Mouse (Mus musculus) forebrain, embryonic 12.5 days (tissue): ENCODE measurements around the gene Tenm2. TPM values are rescaled to one million over a fixed set of nuclear protein-coding genes. Genes with fewer than 3 reads are reported as not detected.
A peak's percentile ranks its signal among the peaks of the same experiment; 100 is the strongest.

Experiments used
- ATAC-seq: fragments of 200-750 bp; cut with Nextera tagmentation; 2 replicates; pipeline ENCODE4 v1.8.0; 2017; ENCODE audit warnings: moderate TSS enrichment; ENCODE audit not compliant: low FRiP score
- H3K27ac ChIP-seq: fragments of 300-500 bp; sonication (generic); 2 replicates; pipeline ENCODE4 v1.5.1; 2016; ENCODE audit warnings: mild to moderate bottlenecking
- H3K27me3 ChIP-seq: fragments of 300-500 bp; sonication (generic); 2 replicates; pipeline ENCODE4 v1.6.1; 2016; ENCODE audit warnings: mild to moderate bottlenecking
- H3K36me3 ChIP-seq: fragments of 300-500 bp; sonication (generic); replicated peaks from 2 replicates; pipeline ENCODE4 v1.6.1; 2016; ENCODE audit warnings: mild to moderate bottlenecking
- H3K4me1 ChIP-seq: fragments of 300-500 bp; sonication (generic); 2 replicates; pipeline ENCODE4 v1.6.1; 2016
- H3K4me2 ChIP-seq: fragments of 300-500 bp; sonication (generic); 2 replicates; pipeline ENCODE4 v1.6.1; 2016; ENCODE audit warnings: mild to moderate bottlenecking, moderate library complexity
- H3K4me3 ChIP-seq: fragments of 300-500 bp; sonication (generic); replicated peaks from 2 replicates; pipeline ENCODE4 v1.5.1; 2016; ENCODE audit warnings: mild to moderate bottlenecking
- H3K9ac ChIP-seq: fragments of 300-500 bp; sonication (generic); 2 replicates; pipeline ENCODE4 v1.6.1; 2016; ENCODE audit warnings: mild to moderate bottlenecking
- H3K9me3 ChIP-seq: fragments of 300-500 bp; sonication (generic); 2 replicates; pipeline ENCODE4 v1.6.1; 2016
- WGBS: fragments of 180-500 bp; shearing (Covaris S2); methylation state at CpG from one replicate; pipeline ENCODE4 v1.1.7; 2016; 5-methylcytosine and 5-hydroxymethylcytosine counted together
- polyA plus RNA-seq: library from polyadenylated mRNA; unstranded; fragments of >200 nt; fragmentation: Nextera tagmentation; extraction: Ambion mirVana; gene quantifications from 2 replicates; pipeline ENCODE4 v1.2.1, GENCODE M21; 2016

The Tenm2 gene
- polyA plus RNA-seq, 1 experiment from 2014 or later = 10.9 TPM

GRCm38 (mm10) chr11:35985841-35986393, 1249.8 kb downstream of the Tenm2 start:
- ATAC-seq = peak; percentile 82
- Histone ChIP-seq H3K4me3 (peak overlapping the region; percentile 26), H3K27me3 (peaks cover 25% of the 10 kb centered on the region), H3K9ac (peak overlapping the region; percentile 41; the same call in 1 of the 2 replicates), H3K27ac (peak overlapping the region; percentile 58), H3K4me1 (peaks cover 9% of the 10 kb centered on the region), H3K4me2 (peak overlapping the region; percentile 50), H3K9me3 (no peaks in the 10 kb centered on the region), H3K36me3 (no peaks in the 10 kb centered on the region)
- 2% methylated on average over 19 of the region's 19 CpGs for WGBS

DNA sequence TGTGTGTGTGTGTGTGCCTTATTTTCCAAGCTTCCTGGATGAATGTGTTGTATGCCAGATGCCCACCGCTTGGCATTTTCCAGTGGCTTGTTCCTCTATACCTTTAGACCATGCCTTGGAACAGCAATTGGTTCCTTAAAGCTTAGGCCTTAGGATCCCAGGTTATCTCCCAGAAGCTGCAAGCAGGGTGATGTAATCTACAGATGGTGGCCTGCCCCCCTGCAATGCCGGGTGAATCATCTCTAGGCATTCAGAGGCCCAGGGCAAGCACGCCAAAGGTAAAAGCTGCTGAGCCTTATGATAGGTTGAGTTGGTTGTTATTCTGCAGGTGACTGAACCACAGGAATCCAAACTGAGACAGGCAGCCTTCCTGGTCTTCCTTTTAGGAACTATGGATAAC, 1253.0 kb downstream of the Tenm2 start:
- peaks cover 34% of the 10 kb centered on the region for H3K27me3 ChIP-seq

GRCm38 (mm10) chr11:35980411-35980917, 1255.3 kb downstream of the Tenm2 start, which contains the start of gene Wwc1:
Gene Wwc1, minus strand, starts transcription at chr11:35980527.
- Histone ChIP-seq H3K9me3 (no peaks in the 10 kb centered on the region), H3K4me3 (peak within 1 kb of the TSS; percentile 86), H3K4me2 (peak within 1 kb of the TSS; percentile 91), H3K4me1 (peaks cover 38% of the 10 kb centered on the region), H3K27me3 (peaks cover 35% of the 10 kb centered on the region), H3K36me3 (no peaks in the 10 kb centered on the region), H3K27ac (peak within 1 kb of the TSS; percentile 68), H3K9ac (peak within 1 kb of the TSS; percentile 91)
- peak; percentile 84 for ATAC-seq
- WGBS = 0% methylated on average over 33 of the region's 47 CpGs

More for the DNA sequence above, 1253.0 kb downstream of the Tenm2 start:
- peaks cover 29% of the 10 kb centered on the region for H3K4me1 ChIP-seq
- no peak overlapping the region for H3K9ac ChIP-seq
- ATAC-seq = no peak
- H3K4me3 ChIP-seq = no peak overlapping the region
- H3K4me2 ChIP-seq = no peak overlapping the region
- no peak overlapping the region for H3K27ac ChIP-seq
- no peaks in the 10 kb centered on the region for H3K36me3 ChIP-seq
- H3K9me3 ChIP-seq = no peaks in the 10 kb centered on the region
- 85% methylated on average over 3 of the region's 3 CpGs for WGBS

DNA sequence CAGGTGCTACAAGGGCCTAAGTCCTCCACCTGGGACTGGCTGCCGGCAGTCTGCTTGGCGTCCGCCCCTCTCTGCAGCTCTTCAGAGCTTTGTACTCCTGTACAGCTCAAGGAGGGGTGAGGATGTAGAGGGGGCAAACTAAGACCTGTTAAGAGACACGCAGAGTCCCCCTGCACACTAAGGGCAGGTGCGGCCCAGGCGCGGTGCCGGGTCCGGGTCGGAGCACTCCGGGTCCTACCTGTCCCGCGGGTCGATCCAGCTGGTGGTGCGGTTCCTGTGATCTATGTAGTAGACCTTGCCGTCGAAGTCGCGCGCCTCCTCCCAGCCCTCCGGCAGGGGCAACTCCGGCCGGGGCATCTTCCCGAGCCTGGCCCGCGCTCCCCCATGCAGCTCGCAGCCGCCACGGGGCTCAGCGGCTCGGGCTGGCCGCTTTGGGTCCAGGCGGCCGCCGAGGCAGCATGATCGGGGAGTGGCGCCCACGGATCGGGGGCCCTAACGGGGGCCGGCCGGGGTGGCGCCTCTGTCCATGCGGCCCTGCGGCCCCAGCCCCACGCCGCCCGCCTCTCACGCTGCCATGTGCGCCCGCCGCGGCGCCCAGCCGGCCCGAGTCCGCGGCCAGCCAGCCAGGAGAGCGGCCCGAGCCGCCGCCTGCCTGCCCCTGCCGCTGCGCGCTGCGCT, 1255.9 kb downstream of the Tenm2 start:
- Histone ChIP-seq H3K9ac (peak overlapping the region; percentile 91), H3K36me3 (no peaks in the 10 kb centered on the region), H3K4me1 (peaks cover 38% of the 10 kb centered on the region), H3K27me3 (peaks cover 31% of the 10 kb centered on the region), H3K4me2 (peak overlapping the region; percentile 91), H3K4me3 (peak overlapping the region; percentile 86), H3K27ac (peak overlapping the region; percentile 68), H3K9me3 (no peaks in the 10 kb centered on the region)
- peak; percentile 64 for ATAC-seq
- WGBS = 2% methylated on average over 42 of the region's 66 CpGs

- H3K27me3 ChIP-seq = peaks cover 25% of the 10 kb centered on the region
- H3K36me3 ChIP-seq = no peaks in the 10 kb centered on the region
- WGBS = under 1% methylated on average over 12 of the region's 12 CpGs
- peaks cover 38% of the 10 kb centered on the region for H3K4me1 ChIP-seq
- H3K27ac ChIP-seq = no peak overlapping the region
- H3K4me2 ChIP-seq = peak overlapping the region; percentile 91
- no peaks in the 10 kb centered on the region for H3K9me3 ChIP-seq
- ATAC-seq = no peak; the same call in 1 of the 2 replicates
- peak overlapping the region; percentile 91 for H3K9ac ChIP-seq
- H3K4me3 ChIP-seq = peak overlapping the region; percentile 86
Measured at GRCm38 (mm10) chr11:35979266-35979732, 1256.5 kb downstream of the Tenm2 start.

- Histone ChIP-seq H3K9me3 (no peaks in the 10 kb centered on the region), H3K9ac (no peak overlapping the region), H3K4me1 (peaks cover 49% of the 10 kb centered on the region), H3K27me3 (peaks cover 25% of the 10 kb centered on the region), H3K4me3 (no peak overlapping the region), H3K27ac (no peak overlapping the region), H3K4me2 (0 out of 2 replicates have a peak overlapping the region, but pooled peaks have one; percentile 91), H3K36me3 (no peaks in the 10 kb centered on the region)
- ATAC-seq = no peak
- 88% methylated on average over 3 of the region's 3 CpGs for WGBS
Measured at GRCm38 (mm10) chr11:35977796-35978195, 1258.0 kb downstream of the Tenm2 start.

DNA sequence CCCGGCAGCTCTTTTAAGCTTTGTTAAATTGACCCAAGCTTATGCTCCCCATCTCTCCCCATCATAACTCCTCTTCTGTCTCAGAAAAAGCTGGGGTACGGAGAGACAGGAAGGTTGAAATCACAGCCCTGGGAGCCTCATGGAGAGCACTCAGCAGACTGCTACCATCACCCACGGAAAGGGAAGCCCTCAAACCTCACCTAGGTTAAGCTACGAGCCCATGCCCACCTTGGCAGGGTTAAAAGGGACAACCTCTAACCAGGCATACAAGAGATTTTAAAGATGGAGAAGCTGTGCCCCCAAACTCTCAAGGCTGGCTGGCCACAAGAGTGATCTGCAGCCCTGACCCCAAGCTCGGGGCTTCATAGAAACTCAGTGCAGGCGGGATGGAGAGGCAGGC, 1258.7 kb downstream of the Tenm2 start:
- WGBS = 38% methylated on average over 6 of the region's 6 CpGs
- Histone ChIP-seq H3K27me3 (peaks cover 24% of the 10 kb centered on the region), H3K27ac (no peak overlapping the region), H3K9ac (no peak overlapping the region), H3K36me3 (no peaks in the 10 kb centered on the region), H3K4me2 (peak overlapping the region; percentile 17; the same call in 1 of the 2 replicates), H3K4me1 (peaks cover 56% of the 10 kb centered on the region), H3K9me3 (no peaks in the 10 kb centered on the region), H3K4me3 (no peak overlapping the region)
- no peak for ATAC-seq

- H3K36me3 ChIP-seq = no peaks in the 10 kb centered on the region
- H3K4me2 ChIP-seq = peak overlapping the region; percentile 17; the same call in 1 of the 2 replicates
- ATAC-seq = no peak
- peaks cover 18% of the 10 kb centered on the region for H3K27me3 ChIP-seq
- no peaks in the 10 kb centered on the region for H3K9me3 ChIP-seq
- no peak overlapping the region for H3K9ac ChIP-seq
- peak overlapping the region; percentile 42; the same call in 1 of the 2 replicates for H3K27ac ChIP-seq
- 10% methylated on average over 6 of the region's 6 CpGs for WGBS
- H3K4me3 ChIP-seq = no peak overlapping the region
- peaks cover 60% of the 10 kb centered on the region for H3K4me1 ChIP-seq
Measured at GRCm38 (mm10) chr11:35976482-35976881, 1259.3 kb downstream of the Tenm2 start.

- Histone ChIP-seq H3K9ac (no peak overlapping the region), H3K4me3 (no peak overlapping the region), H3K9me3 (no peaks in the 10 kb centered on the region), H3K4me2 (no peak overlapping the region), H3K27me3 (peaks cover 15% of the 10 kb centered on the region; the same call in 1 of the 2 replicates), H3K27ac (no peak overlapping the region), H3K36me3 (no peaks in the 10 kb centered on the region), H3K4me1 (peaks cover 60% of the 10 kb centered on the region)
- 87% methylated on average over 6 of the region's 6 CpGs for WGBS
- no peak for ATAC-seq
Measured at GRCm38 (mm10) chr11:35974632-35975450, 1260.9 kb downstream of the Tenm2 start.

GRCm38 (mm10) chr11:35973135-35973534, 1262.6 kb downstream of the Tenm2 start:
- no peak for ATAC-seq
- H3K27me3 ChIP-seq = peaks cover 8% of the 10 kb centered on the region; the same call in 1 of the 2 replicates
- WGBS = 28% methylated on average over 7 of the region's 7 CpGs
- no peak overlapping the region for H3K4me2 ChIP-seq
- H3K36me3 ChIP-seq = no peaks in the 10 kb centered on the region
- H3K4me1 ChIP-seq = peaks cover 43% of the 10 kb centered on the region
- H3K4me3 ChIP-seq = no peak overlapping the region
- H3K9me3 ChIP-seq = no peaks in the 10 kb centered on the region
- H3K9ac ChIP-seq = no peak overlapping the region
- H3K27ac ChIP-seq = no peak overlapping the region

DNA sequence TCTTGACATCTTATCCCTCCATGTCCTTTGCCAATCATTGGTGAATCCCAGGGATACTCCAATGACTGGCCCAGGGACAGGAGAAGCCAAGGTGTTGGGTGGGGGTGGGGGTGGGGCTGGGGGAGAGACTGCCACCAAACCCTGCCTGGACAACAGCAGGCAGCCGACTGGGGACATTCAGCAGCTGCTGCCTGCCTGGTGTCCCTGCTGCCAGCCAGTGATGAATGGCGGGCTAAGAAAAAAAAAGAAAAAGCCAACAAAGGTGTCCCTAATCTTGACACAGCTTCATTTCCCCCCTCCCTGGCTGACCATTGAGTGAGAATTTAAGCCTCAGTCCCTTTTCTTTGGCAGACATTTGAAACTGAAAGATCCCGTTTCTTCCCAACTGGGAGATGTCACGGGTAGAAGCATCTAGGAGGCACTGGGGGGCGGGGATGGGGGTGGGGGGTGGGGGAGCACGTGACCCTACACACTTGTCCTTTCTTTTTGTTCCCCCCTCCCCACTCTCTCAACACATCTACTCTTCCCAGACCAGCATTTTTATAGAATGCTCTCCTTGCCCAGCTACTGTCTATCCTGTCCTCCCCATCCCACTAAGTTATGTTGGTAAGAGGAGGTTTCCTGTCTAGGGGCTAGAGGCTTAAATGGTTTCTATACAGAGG, 1263.4 kb downstream of the Tenm2 start:
- no peak overlapping the region for H3K4me3 ChIP-seq
- H3K27me3 ChIP-seq = peaks cover 4% of the 10 kb centered on the region; the same call in 1 of the 2 replicates
- H3K36me3 ChIP-seq = 0 out of 2 replicates have a peak, but pooled peaks cover 5% of the 10 kb centered on the region
- ATAC-seq = peak; percentile 34; the same call in 1 of the 2 replicates
- no peaks in the 10 kb centered on the region for H3K9me3 ChIP-seq
- peaks cover 38% of the 10 kb centered on the region for H3K4me1 ChIP-seq
- H3K27ac ChIP-seq = no peak overlapping the region
- WGBS = 5% methylated on average over 6 of the region's 6 CpGs
- H3K4me2 ChIP-seq = 0 out of 2 replicates have a peak overlapping the region, but pooled peaks have one; percentile 3
- H3K9ac ChIP-seq = 0 out of 2 replicates have a peak overlapping the region, but pooled peaks have one; percentile 5
